In genomic region chr16:43495175-43495818, GRCm38 (mm10) we compare ENCODE assay signal across 22 mouse cellular contexts.
DNase-seq lines count a peak whose midpoint lies in the region; ATAC-seq and TF ChIP-seq lines count a peak whose summit lies in the region.
"Had no signal": no experiment of that assay in that cellular context is flagged by ENCODE, and none has a peak within 500 bp of the region (broad histone marks: within the 10 kb centered on the region; RNA-seq: fewer than 3 reads in every experiment).

No protein-coding gene starts in this region.

- ATAC-seq in megakaryocyte progenitor cell, adult 5-6 weeks (replicated peaks; ENCODE audit: poor library complexity): no peak
- ATAC-seq: activated CD4-positive, CD25-positive, alpha-beta regulatory T cell, adult 4 months; forebrain, embryonic 13.5 days; forebrain, embryonic 15.5 days; Patski had no signal

- no peak; the same call in 1 of the 2 replicates for TF ChIP-seq POLR2A in CH12.LX (IDR thresholded peaks at IDR 0.05; ENCODE audit: low read depth, low read length)

- no peak overlapping the region for H3K4me3 ChIP-seq in gastrocnemius, adult 2 months
- H3K4me3 ChIP-seq in layer of hippocampus, adult 2 months: no peak overlapping the region
- H3K4me3 ChIP-seq in CH12.LX (replicated peaks in 1 of 3; ENCODE audit: low read depth in 2 of 3, low read length in 2 of 3, poor library complexity in 1 of 3): peak overlapping the region in 2 of 3 experiments; percentile 5 to 14
- H3K4me3 ChIP-seq: embryonic facial prominence, embryonic 10.5 days; embryonic facial prominence, embryonic 12.5 days; forebrain, embryonic 13.5 days; forebrain, embryonic 15.5 days had no signal

- dilution Hi-C loops in CH12.LX (cut with MboI; ENCODE audit: extremely low pct_ligation_motif_present, extremely low pct_unique_long_range_greater_than_20kb, low sequenced_read_pairs): no loop called here

- in situ Hi-C loops in CH12.LX (cut with MboI; ENCODE audit: low pct_ligation_motif_present, low pct_unique_long_range_greater_than_20kb, low sequenced_read_pairs): no loop called here

- no peak for TF ChIP-seq CTCF in gastrocnemius, adult 2 months (IDR thresholded peaks at IDR 0.05)
- no peak for TF ChIP-seq CTCF in layer of hippocampus, adult 2 months (conservative IDR thresholded peaks at IDR 0.05)
- TF ChIP-seq CTCF in CH12.LX (conservative IDR thresholded peaks at IDR 0.05 in 1 of 2, IDR thresholded peaks at IDR 0.05 in 1 of 2; ENCODE audit: low read depth in 2 of 2, low read length in 2 of 2): no peak

- peaks cover 0 to 6% of the 10 kb centered on the region in 2 experiments for H3K36me3 ChIP-seq in CH12.LX (replicated peaks in 1 of 2; ENCODE audit: control insufficient read depth in 1 of 2, insufficient read depth in 1 of 2, low read length in 1 of 2)
- H3K36me3 ChIP-seq: embryonic facial prominence, embryonic 10.5 days; embryonic facial prominence, embryonic 12.5 days; forebrain, embryonic 15.5 days; G1E had no signal

- peak; percentile 38 for DNase-seq in gastrocnemius, adult 2 months
- DNase-seq in gastrocnemius, postnatal 14 days: no peak
- DNase-seq in layer of hippocampus, adult 2 months (ENCODE audit: low spot score in 2 of 2): no peak
- DNase-seq in layer of hippocampus, adult 9-11 months: no peak
- DNase-seq in CH12.LX (ENCODE audit: extremely low read depth): no peak
- peak; percentile 64 for DNase-seq in skeletal muscle tissue, adult 2 months (ENCODE audit: low read depth, low spot score)
- DNase-seq: adrenal gland, adult 8-10 months; adrenal gland, postnatal 14 days; adrenal gland, postnatal 36 days; cerebellum, adult 11-12 months; cerebellum, adult 2 months; cerebellum, adult 9-10 months; cerebellum, postnatal 10 days; cerebellum, postnatal 25 days had no signal

- H3K27ac ChIP-seq in gastrocnemius, adult 2 months: peak overlapping the region; percentile 69
- H3K27ac ChIP-seq in layer of hippocampus, adult 2 months: peak overlapping the region; percentile 56
- peak overlapping the region; percentile 69 for H3K27ac ChIP-seq in CH12.LX (ENCODE audit: insufficient read depth, low read depth)
- H3K27ac ChIP-seq: embryonic facial prominence, embryonic 10.5 days; embryonic facial prominence, embryonic 12.5 days; forebrain, embryonic 13.5 days; forebrain, embryonic 15.5 days had no signal

- H3K9me3 ChIP-seq in CH12.LX (replicated peaks; ENCODE audit: low read length): no peaks in the 10 kb centered on the region
- H3K9me3 ChIP-seq: embryonic facial prominence, embryonic 10.5 days; embryonic facial prominence, embryonic 12.5 days; forebrain, embryonic 13.5 days; forebrain, embryonic 15.5 days; G1E had no signal

- TF ChIP-seq RAD21 in CH12.LX (IDR thresholded peaks at IDR 0.05; ENCODE audit: low read depth, low read length): no peak

- intact Hi-C loops in gastrocnemius, adult 2 months (cut with DNase I): loop anchor here (5.0 kb wide), 1 partner anchor 133 kb away; no protein-coding TSS in a partner anchor
- intact Hi-C loops in gastrocnemius, postnatal 14 days (cut with DNase I; ENCODE audit: low total_unique reads): no loop called here

- peak overlapping the region; percentile 77 for H3K9ac ChIP-seq in CH12.LX (ENCODE audit: insufficient read depth, low read depth)
- H3K9ac ChIP-seq: embryonic facial prominence, embryonic 12.5 days; forebrain, embryonic 13.5 days; forebrain, embryonic 15.5 days had no signal

- H3K27me3 ChIP-seq in CH12.LX (replicated peaks): no peaks in the 10 kb centered on the region
- H3K27me3 ChIP-seq: embryonic facial prominence, embryonic 12.5 days; forebrain, embryonic 13.5 days; forebrain, embryonic 15.5 days; Patski had no signal

- H3K4me2 ChIP-seq in CH12.LX (ENCODE audit: insufficient read depth, low read depth, poor library complexity, severe bottlenecking): peak overlapping the region; percentile 58
- H3K4me2 ChIP-seq: embryonic facial prominence, embryonic 12.5 days; forebrain, embryonic 13.5 days; forebrain, embryonic 15.5 days had no signal

- peaks cover 33 to 90% of the 10 kb centered on the region in 2 experiments for H3K4me1 ChIP-seq in CH12.LX (ENCODE audit: control insufficient read depth in 1 of 2, insufficient read depth in 2 of 2)
- H3K4me1 ChIP-seq: embryonic facial prominence, embryonic 10.5 days; embryonic facial prominence, embryonic 12.5 days had no signal

- H3K79me2 ChIP-seq in CH12.LX (replicated peaks; ENCODE audit: control insufficient read depth, extremely low read depth, insufficient read depth, poor library complexity, severe bottlenecking): peaks cover 60% of the 10 kb centered on the region

- TF ChIP-seq EP300 in CH12.LX (IDR thresholded peaks at IDR 0.05; ENCODE audit: low read length): no peak

TF ChIP-seq in CH12.LX, 34 proteins besides CTCF, POLR2A, EP300 and RAD21:
- TF ChIP-seq MYC (IDR thresholded peaks at IDR 0.05; ENCODE audit: low read depth, low read length) (peak; percentile 97), ETS1 (conservative IDR thresholded peaks at IDR 0.05; ENCODE audit: low read depth, low read length) (peak; percentile 66; the same call in 1 of the 2 replicates), MAFK (IDR thresholded peaks at IDR 0.05; ENCODE audit: insufficient replicate concordance, low read length) (no peak), CHD2 (IDR thresholded peaks at IDR 0.05; ENCODE audit: low read length) (no peak), BHLHE40 (IDR thresholded peaks at IDR 0.05; ENCODE audit: low read depth, low read length) (peak; percentile 79), MAX (IDR thresholded peaks at IDR 0.05; ENCODE audit: low read length) (peak; percentile 91), MEF2A (IDR thresholded peaks at IDR 0.05; ENCODE audit: borderline replicate concordance, low read depth, low read length) (no peak), ZNF384 (IDR thresholded peaks at IDR 0.05; ENCODE audit: low read depth, low read length) (no peak; the same call in 1 of the 2 replicates), IRF4 (IDR thresholded peaks at IDR 0.05; ENCODE audit: low read depth, low read length) (0 out of 2 replicates have a peak, but pooled peaks have one; percentile 5), TBP (conservative IDR thresholded peaks at IDR 0.05; ENCODE audit: low read depth, low read length) (0 out of 2 replicates have a peak, but pooled peaks have one; percentile 28), MXI1 (IDR thresholded peaks at IDR 0.05; ENCODE audit: low read depth, low read length) (peak; percentile 60; the same call in 1 of the 2 replicates)

Comparison
In these comparisons a context has a peak if more than half of its experiments do, and no peak if none do; other contexts are left out.
1. DNase-seq: peak in gastrocnemius, adult 2 months (single experiment) and skeletal muscle tissue, adult 2 months (single experiment); none in gastrocnemius, postnatal 14 days (single experiment), layer of hippocampus, adult 2 months (0 of 2), layer of hippocampus, adult 9-11 months (single experiment) and CH12.LX (single experiment).
2. H3K4me3 ChIP-seq: peak in CH12.LX (2 of 3); none in gastrocnemius, adult 2 months (single experiment) and layer of hippocampus, adult 2 months (single experiment).
3. Peak in every context shown above with its lines, with median percentiles within 50 percentile points of each other: H3K27ac ChIP-seq.